Mouse (Mus musculus) bone marrow, adult 2 months (tissue): Measurements from ENCODE around the gene Sptbn4.

Experiments
- CTCF ChIP-seq: fragments of 200-500 bp; IDR thresholded peaks from 2 replicates; pipeline ENCODE4 v1.5.1; 2011; ENCODE audit warnings: low read length, control low read depth; ENCODE audit not compliant: control insufficient read depth, insufficient read depth
- POLR2A ChIP-seq: fragments of 200-500 bp; IDR thresholded peaks from 2 replicates; pipeline ENCODE4 v1.6.1; 2011; ENCODE audit warnings: low read depth, mild to moderate bottlenecking, control low read depth, low read length, borderline replicate concordance; ENCODE audit not compliant: control insufficient read depth

- TF ChIP-seq CTCF (no peak), POLR2A (no peak)
Observed at GRCm38 (mm10) chr7:27452206-27452770, 4.8 kb upstream of the Sptbn4 start.
